Mouse (Mus musculus) forelimb bud, embryonic 11.5 days (tissue): ENCODE measurements at regions not wholly inside any gene's neighbourhood (a gene's known extent, or its start where the extent isn't known, plus 50 kb on each side); places are given as distances from the start of the nearest gene placed in this dataset.
A peak's percentile ranks its signal among the peaks of the same experiment; 100 is the strongest.

Source experiments
- DNase-seq: peaks from one replicate; pipeline ENCODE4 v3.0.0-alpha.2; 2012; ENCODE audit warnings: low read depth, low spot score

DNA sequence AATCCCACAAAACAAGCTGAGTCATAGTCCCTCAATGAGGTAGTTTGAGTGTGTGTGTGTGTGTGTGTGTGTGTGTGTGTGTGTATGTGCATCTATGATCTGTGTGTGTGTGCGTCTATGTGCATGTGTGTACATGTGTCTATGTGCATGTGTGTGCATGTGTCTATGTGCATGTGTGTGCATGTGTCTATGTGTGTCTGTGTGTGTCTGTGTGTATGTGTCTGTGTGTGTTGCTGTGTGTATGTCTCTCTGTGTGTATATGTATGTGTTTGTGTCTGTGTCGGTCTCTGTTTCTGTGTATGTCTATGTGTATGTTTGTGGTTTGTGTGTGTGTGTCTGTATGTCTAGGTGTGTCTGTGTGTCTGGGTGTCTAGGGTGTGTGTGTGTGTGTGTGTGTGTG, 309.1 kb upstream of the Brinp3 start:
- no peak for DNase-seq

DNA sequence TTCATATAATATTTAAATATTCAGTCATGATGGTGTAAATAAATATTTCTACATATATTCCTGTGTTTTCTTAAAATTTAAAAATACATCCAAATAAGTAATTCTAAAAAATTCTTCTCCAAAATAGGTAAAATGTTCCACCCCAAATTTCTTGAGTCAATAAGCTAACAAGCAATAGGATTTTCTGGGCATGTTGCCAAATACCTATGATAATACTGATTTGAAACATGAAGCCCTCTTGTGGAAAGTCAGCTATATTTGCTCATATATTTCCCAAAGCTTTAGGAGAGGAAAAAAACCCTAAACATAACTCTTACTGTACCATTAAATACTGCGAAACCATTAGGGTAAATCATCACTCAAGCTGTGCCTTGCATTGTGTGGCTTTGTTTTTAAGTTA, 282.9 kb upstream of the Brinp3 start:
- DNase-seq, result peak; percentile 9

DNA sequence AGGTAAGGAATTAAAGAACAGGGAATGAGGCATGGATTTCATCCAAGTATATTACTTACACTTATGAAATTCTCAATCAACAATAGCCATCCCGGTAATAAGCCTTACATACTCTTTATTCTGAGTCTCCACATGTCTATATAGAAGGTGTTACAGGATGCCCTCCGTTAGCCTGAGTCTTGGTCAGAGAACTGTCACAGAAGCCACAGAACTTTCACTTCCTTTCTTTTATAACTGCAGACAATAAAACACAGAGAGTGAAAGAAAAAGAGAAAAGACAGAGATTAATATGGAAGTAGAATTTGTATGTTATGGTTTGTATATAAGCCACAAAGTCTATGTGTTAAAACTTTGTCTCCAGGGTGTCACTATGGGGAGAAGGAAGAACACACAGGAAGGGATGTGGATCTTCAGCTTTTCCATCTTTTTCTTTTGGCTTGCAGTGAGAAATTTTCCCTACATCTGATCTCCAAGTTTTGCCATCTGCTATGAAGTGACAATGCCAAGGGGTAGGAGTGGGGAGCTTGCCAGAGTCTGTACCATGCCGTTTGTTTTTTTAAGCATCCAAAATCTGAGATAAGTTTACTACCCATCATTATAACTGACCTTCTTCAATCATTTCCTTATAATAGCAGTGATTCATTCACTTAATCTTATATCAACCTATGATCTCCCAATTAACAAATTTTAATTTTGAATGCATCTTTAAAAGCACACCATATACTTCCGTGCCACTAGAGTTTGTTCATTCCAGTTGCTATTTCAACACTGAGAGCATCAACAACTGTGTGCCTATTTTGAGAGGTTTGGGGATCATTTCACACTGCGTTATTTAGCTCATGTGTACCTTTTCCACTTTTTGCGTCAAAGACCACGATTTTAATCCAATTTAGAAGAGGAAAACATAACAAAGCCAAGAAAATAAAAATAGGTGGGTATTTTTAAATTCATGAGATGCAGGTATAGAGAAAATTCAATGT, 262.8 kb upstream of the Brinp3 start:
- no peak for DNase-seq

DNA sequence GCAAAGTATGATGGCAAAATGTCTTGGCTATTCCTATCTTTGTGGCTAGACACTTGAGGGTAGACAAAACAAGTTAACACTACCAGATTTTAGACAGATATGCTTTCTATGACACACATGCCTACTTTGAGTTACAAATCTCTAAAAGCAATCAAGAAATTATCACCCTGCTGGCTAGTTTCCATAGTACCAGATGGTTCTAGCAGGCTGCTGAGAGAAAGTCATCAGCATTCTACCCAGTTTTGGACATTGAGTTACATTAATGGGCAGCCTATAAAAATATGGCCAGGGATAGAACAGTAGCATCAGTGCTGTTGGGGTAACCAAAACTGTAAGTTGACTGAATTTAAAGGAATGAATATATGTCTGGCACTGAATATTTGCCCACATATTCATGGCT, 234.2 kb upstream of the Brinp3 start:
- DNase-seq, result no peak

DNA sequence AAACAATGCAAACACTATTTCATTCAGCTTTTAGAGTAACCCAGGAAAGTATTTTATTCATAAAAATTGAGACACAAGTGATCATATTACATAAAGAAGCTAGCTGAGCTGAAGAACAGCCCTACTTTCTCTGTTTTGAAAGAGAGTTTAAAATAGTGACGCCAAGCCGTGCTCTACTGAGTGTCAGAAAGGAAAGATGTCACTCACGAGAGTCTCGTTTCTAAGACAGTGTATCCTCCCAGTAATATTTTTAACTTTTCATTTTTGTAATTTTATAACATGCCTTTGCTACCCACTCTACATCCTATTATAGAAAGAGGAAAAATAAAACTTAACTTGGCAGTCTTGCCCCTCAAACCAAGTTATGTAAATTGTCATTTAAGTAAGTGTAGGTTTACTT, 195.5 kb upstream of the Brinp3 start:
- no peak for DNase-seq

DNA sequence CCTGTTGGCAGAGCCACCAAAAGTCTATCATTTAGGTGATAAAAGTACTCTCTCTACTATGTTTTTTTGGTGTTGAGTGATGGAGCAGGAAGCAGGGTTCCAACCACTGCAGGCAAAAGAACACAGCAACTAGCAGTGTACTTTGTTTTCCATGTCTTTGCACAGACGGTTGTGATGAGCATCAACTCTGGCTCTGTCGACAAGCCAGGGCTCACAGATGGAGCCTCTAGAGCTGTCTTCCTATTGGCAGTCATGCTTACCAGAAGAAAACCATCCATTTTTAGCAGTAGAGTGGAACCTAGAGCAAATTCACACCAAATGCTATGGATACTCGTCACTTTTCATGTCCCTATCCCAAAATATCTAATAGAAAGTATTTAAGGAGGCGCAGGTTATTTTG, 182.0 kb upstream of the Brinp3 start:
- DNase-seq, result no peak

DNA sequence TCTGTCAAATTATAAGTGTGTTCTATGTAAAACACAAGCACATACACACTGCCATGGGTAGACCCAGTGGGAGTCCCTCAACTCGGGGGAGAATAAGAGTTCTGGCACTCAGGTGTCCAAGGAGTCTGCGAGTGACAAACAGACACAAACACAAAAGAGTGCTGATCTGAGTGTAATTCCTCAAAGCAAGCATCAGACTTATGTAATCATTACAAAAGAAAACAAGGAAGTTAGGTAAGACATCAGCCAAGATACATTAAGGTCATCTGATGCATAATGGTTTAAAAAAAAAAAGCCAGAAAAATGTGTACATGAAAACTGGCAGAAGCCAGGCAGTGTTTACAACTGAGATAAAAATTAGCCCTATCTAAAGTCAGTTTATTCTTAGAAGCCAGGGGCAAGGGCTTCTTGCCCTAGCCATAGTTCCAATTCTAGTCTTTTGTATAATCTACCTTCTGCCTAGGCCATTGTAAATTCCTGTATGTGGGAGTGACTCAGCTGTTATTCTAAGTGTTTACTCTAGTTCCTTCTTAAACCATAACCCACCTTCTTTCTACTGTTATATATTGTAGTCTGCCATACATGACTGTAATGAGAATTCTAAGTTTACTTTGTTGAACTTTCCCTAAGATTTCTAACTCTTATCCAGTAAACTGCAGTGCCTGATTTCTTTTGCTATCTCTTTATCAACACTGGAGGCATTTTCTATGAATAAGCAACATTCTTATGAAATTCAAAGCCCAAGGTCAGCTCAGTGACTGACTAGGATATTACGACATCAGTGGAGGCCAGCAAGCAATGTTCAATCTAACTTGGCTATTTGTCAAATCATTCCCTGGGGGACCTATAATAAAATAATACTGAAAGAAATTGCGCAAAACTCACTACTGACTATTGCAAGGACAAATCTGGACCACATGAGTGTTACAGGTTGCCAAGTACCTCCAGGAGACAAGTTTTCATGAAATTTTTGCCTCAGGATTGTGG, 178.1 kb upstream of the Brinp3 start:
- no peak for DNase-seq

DNA sequence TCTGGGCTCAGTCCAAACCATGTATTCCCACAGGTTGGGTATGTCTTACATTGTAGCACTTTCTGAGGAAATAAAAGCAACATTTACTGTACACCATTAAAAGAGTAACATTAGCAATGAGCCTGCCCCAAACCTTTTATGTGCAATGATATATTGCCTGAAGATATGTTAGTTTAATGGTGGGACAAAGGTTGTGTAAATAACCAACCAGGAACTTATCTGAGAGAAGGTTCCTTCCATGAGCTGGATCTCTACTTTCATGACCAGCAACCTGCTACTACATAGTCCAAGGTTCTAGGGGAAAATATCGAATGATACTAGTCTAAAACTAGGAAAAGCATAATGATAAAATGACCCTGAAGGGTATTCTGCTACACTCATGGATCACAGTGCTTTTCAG, 172.5 kb upstream of the Brinp3 start:
- DNase-seq, result no peak

DNA sequence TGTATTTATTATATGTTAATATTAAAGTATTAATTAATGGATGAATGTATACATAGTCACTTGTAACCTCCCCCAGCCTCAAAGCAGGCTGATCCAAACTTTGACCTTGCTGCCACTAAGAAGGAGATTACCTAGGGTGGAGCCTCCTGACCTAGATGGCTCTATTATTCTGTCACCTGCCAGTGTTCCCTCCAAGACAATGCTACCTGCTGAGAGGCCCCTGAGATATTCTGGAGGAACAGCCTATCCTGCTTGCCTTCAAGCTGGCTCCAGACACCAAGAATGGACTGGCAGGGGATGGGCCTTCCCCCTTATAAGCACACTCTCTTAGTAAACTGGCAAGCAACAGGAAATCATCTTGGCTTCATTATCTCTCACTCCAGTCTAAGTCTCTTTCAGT, 171.7 kb upstream of the Brinp3 start:
- DNase-seq, result no peak

DNA sequence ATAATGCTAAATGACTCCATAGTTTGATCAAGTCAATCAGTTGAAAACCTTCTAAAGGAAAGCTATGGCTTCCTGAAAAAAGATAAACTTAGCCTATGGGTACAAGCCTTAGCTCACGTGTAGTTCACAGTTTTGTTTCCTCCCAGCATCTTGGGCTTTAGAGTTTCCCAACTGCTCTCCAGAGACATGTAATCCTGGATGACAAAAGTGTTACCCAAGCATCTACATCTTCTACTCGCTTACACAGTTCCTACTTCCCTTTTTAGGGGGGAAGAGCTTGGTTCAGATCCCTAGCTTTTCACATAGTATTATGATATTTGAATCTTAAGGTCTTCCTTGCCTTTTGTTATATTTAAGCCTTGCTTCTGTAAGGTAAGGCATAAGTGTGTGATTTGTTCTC, 157.5 kb upstream of the Brinp3 start:
- DNase-seq, result no peak

DNA sequence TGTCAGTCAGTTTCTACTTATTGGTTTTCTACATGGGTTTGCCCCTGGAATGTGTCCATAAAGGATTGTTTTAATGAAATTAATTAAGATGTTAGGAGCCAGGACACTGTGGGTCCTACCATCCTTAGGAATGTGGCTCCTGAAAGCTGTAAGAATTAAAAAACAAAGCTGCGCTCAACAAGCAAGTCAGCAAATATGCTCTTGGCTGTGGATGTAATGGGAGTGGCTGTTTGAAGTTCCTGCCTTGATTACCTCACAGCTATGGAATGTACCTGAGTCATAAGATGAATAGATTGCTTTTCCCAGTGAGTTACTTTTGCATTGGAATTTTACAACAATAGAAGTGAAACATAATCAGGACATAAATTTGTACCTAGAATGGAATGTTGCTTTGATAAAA, 137.6 kb upstream of the Brinp3 start:
- no peak for DNase-seq

DNA sequence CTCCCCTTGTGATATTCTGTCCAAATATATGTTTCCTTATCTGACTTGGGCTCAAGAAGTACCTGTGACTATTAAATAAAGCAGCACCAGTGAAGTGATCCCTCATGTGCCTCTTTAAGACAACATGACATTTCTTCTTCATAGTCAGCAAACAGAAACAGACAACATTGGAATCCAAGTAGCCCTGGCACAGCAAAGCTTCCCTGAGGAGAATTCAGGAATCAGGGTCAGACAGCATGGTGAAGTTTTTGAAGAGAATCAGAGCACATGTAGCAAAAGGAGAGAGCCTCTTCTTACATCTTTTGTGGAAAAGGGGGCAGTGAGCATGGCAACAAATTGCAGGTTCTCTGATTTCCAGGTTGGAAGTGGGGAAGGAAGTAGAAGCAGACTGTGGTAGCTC, 136.3 kb upstream of the Brinp3 start:
- no peak for DNase-seq

DNA sequence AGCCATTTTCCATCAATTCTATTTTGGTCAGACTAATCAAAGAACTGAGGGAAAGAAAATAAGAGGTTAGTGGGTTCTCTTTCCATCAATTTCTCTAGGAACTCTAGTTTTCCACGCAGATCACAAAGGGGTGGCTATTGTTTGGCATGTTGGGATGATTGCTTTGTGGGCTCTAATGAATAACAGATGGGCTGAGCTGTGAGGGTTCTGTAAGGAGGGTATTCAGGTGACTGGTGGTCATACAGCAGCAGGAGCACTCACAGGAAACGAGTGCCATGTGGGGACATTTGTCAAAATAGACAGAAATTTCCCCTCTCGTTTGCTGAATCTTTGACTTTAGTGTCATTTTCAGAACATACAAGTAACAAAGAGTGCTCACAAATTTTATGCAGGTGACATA, 134.9 kb upstream of the Brinp3 start:
- DNase-seq, result peak; percentile 72

DNA sequence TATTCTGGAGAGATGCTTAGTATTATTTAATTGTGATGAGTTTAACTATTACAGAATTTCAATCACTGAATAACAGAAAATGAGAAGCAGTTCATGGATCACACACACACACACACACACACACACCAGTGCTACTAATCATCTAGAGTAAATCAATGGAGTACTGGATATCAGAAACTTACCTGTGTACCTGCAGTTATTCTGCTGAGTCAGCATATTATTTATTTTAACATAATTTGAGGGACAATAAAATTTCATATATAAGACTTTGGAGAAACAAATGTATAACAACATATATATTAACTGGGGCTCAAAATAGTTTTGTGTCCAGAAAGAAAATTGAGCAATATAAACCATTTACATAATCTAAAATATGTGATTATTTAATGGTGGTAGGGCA, 134.4 kb upstream of the Brinp3 start:
- no peak for DNase-seq

DNA sequence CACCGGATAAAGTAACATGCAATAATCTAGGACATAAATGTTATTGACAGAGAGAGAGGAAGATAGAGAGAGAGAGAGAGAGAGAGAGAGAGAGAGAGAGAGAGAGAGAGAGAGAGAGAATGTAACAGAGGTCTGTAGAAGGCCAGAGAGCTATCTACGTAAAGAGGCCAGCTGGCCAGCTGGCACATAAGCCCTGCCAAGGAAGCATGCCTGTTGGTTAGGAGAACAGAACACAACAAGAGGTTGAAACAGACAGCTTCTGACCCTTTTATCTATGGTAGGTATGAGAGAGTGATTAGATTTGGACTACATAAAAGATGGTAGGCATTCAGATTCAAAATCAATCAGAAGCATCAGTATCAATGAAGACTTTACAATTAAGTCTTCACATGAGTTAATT, 130.8 kb upstream of the Brinp3 start:
- no peak for DNase-seq
